Mouse (Mus musculus): Measurements from ENCODE around the gene Ltb4r1.

GRCm38 (mm10) chr14:55716884-55717283, 48.9 kb upstream of the Ltb4r1 start:
- TF ChIP-seq POLR2A (IDR thresholded peaks at IDR 0.05; ENCODE audit: low read depth, low read length) (no peak), CTCF (IDR thresholded peaks at IDR 0.05; ENCODE audit: borderline replicate concordance, insufficient read depth, low read length) (no peak)

All from embryonic fibroblast, embryonic 13.5 days (primary cell).